Mouse (Mus musculus) forebrain, embryonic 13.5 days (tissue): ENCODE data around the gene Foxp1. TPM values are rescaled to one million over a fixed set of nuclear protein-coding genes. Genes with fewer than 3 reads are reported as not detected.
A peak's percentile ranks its signal among the peaks of the same experiment; 100 is the strongest.

Experiments used
- ATAC-seq: fragments of 200-750 bp; cut with Nextera tagmentation; 2 replicates; pipeline ENCODE4 v1.8.0; 2017
- H3K27ac ChIP-seq: fragments of 300-500 bp; sonication (generic); 2 replicates; pipeline ENCODE4 v1.5.1; 2015; ENCODE audit warnings: inconsistent platforms, mild to moderate bottlenecking, moderate library complexity
- H3K27me3 ChIP-seq: fragments of 300-500 bp; sonication (generic); 2 replicates; pipeline ENCODE4 v1.6.1; 2015; ENCODE audit warnings: mild to moderate bottlenecking, inconsistent platforms
- H3K36me3 ChIP-seq: fragments of 300-500 bp; sonication (generic); 2 replicates; pipeline ENCODE4 v1.6.1; 2015; ENCODE audit warnings: mild to moderate bottlenecking, inconsistent platforms; ENCODE audit not compliant: poor library complexity, severe bottlenecking
- H3K4me1 ChIP-seq: fragments of 300-500 bp; sonication (generic); 2 replicates; pipeline ENCODE4 v1.6.1; 2015; ENCODE audit warnings: inconsistent platforms
- H3K4me2 ChIP-seq: fragments of 300-500 bp; sonication (generic); 2 replicates; pipeline ENCODE4 v1.6.1; 2015; ENCODE audit warnings: inconsistent platforms, mild to moderate bottlenecking, moderate library complexity
- H3K4me3 ChIP-seq: fragments of 300-500 bp; sonication (generic); 2 replicates; pipeline ENCODE4 v1.5.1; 2015; ENCODE audit warnings: mild to moderate bottlenecking, inconsistent platforms
- H3K9ac ChIP-seq: fragments of 300-500 bp; sonication (generic); 2 replicates; pipeline ENCODE4 v1.6.1; 2015; ENCODE audit warnings: mild to moderate bottlenecking, inconsistent platforms
- H3K9me3 ChIP-seq: fragments of 300-500 bp; sonication (generic); replicated peaks from 2 replicates; pipeline ENCODE4 v1.6.1; 2016; ENCODE audit warnings: inconsistent platforms
- WGBS: fragments of 180-500 bp; shearing (Covaris S2); methylation state at CpG from one replicate; pipeline ENCODE4 v1.1.7; 2015; 5-methylcytosine and 5-hydroxymethylcytosine counted together
- polyA plus RNA-seq: library from polyadenylated mRNA; unstranded; fragments of >200 nt; fragmentation: Nextera tagmentation; extraction: Ambion mirVana; gene quantifications from 2 replicates; pipeline ENCODE4 v1.2.1, GENCODE M21; 2015

The Foxp1 gene
- polyA plus RNA-seq, 1 experiment from 2014 or later: 51.3 TPM

DNA sequence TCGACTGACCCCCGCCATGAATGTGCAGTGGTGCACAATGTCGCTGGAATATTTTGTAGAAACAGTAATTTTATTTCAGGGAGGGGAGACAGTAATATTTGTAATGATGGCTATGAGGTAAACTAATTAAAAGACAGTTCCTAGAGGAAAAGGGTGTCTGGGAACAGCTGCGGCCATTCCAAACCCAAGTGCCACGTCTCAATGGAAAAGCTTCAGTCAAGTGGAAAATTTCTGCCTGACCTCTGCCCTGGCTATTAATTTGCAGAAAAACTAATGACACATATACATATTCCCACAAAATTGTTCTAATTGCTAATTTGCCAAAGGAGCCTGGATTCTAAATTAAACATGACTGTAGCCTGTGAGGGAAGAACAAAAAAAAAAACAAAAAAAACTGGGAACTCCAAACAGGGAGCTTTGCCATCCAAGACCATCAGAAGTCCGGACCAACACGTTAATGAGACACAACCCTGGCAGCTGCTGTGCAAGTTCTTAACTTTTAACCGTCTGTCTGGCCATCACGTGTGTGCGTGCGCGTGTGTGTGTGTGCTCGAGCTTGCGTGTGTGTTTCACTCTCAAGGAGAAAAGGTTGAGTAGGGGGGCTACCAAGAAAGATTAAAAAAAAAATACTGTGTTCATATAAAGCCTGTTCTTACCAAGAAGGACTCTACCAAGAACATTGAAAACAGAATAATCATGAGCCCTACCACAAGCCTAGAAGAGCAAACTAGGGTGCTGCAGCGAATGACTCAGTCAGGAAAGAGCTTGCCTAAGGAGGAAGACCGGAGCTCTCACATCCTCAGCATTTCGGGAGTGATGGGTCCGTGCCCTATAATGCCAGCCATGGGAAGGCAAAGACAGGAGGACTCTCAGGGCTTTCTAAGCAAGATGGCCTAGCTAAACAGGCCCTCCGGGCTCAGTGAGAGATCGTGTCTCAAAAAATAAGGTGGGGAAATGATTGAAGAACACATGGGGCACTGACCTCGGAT lies 574.1 kb downstream of the Foxp1 start:
- Histone ChIP-seq H3K4me3 (no peak overlapping the region), H3K36me3 (peaks cover 14% of the 10 kb centered on the region; the same call in 1 of the 2 replicates), H3K4me1 (peaks cover 36% of the 10 kb centered on the region), H3K27ac (no peak overlapping the region), H3K9me3 (no peaks in the 10 kb centered on the region), H3K9ac (no peak overlapping the region), H3K27me3 (peaks cover 31% of the 10 kb centered on the region), H3K4me2 (no peak overlapping the region; the same call in 1 of the 2 replicates)
- peak; percentile 23; the same call in 1 of the 2 replicates for ATAC-seq
- 34% methylated on average over 21 of the region's 21 CpGs for WGBS

DNA sequence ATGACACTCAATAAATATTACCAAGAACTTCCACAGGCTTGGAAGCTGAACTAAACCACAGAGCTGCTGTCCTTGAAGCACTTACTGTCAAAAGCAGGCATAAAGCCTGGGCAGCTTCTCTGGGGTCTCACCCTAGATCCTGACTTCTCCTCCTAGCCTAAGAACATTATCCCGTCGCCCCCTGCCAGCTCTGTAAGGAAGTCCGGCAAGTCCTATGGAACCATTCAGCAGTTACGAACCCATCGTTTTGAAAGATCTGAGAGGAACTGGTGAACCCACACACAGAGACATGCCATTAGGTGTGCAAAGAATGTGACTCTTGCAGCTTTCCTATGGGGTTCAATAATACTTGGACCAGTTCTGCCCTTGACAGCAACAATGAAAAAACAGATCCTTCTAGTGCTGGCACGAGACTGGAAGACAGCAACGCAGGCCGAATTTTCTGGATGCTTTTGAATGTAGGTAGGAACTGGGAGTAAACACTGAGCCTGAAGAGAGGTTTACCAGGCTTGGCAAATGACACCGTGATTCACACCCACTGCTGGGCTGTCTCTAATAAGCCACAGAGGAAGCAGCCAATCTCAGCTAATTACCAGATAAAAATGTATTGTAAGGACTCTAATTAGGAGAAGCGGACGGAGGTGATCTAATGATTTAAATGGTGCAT lies 574.9 kb downstream of the Foxp1 start:
- no peak overlapping the region for H3K4me2 ChIP-seq
- H3K9me3 ChIP-seq: no peaks in the 10 kb centered on the region
- peaks cover 36% of the 10 kb centered on the region for H3K4me1 ChIP-seq
- no peak overlapping the region for H3K27ac ChIP-seq
- H3K27me3 ChIP-seq: peaks cover 31% of the 10 kb centered on the region
- peak; percentile 77 for ATAC-seq
- no peak overlapping the region for H3K4me3 ChIP-seq
- 20% methylated on average over 11 of the region's 11 CpGs for WGBS
- H3K36me3 ChIP-seq: peaks cover 11% of the 10 kb centered on the region; the same call in 1 of the 2 replicates
- no peak overlapping the region for H3K9ac ChIP-seq

DNA sequence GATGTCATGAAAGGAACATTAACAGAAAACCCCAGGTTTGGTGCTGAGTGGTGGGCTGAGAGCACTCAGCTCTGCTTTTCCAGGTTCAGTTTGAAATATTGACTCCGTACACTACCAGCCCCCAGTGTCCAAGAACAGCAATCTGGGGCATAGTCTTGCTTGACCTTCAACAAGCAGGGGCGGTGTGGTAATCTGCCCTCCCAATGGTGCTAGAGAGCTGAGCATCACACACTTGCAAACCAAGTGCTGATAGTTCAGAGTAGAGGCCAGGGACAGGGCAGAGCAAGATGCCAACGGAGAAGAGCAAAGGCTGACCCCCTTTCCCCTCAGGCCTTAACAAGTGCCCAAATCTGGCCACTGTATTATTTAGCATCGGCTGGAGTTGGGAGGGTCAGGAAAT lies 575.8 kb downstream of the Foxp1 start:
- no peak overlapping the region for H3K27ac ChIP-seq
- no peak for ATAC-seq
- H3K36me3 ChIP-seq: peaks cover 11% of the 10 kb centered on the region; the same call in 1 of the 2 replicates
- H3K9me3 ChIP-seq: no peaks in the 10 kb centered on the region
- H3K4me2 ChIP-seq: no peak overlapping the region
- no peak overlapping the region for H3K4me3 ChIP-seq
- H3K9ac ChIP-seq: no peak overlapping the region
- 93% methylated on average over 4 of the region's 4 CpGs for WGBS
- peaks cover 36% of the 10 kb centered on the region for H3K4me1 ChIP-seq
- H3K27me3 ChIP-seq: peaks cover 31% of the 10 kb centered on the region

DNA sequence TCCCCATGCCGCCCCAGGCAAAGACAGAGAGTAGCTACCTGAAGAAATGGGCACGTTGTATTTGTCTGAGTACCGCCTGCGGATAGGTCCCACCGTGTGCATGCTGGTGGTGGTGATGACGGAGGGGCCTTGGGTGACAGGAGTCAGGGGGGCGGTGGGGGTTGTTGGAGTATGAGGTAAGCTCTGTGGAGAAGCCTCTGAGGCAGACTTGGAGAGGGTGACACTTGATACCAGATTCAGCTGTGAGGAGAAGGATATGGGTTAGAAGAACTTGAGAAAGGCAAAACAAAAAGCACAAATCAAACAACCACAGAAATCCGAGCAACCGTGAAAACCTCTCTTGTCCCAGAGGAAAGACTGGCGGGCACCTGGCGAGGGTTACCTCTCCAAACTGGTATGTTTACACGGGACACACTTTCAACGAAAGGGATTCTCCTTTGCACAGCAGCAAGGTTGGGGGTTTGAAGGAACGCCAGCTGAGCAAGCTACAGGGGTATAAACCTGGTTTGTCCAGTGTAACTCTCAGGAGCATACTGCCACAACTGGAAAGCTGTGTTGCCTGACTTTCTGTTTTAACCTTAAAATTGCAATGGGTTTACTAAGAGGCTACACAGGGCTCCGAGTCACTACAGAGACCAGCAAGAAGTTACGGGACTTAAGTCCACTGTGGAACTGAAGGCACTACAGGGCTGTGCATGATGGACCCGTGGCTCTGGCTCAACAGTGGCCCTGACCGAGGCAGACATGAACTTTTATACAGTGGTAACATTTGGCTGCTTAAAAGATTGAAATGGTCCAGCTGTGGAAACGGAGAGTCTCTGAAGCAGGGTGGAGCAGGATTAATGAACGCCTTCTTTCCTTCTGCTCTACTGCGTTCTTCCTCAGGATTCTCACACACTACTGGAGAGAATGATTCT lies 576.8 kb downstream of the Foxp1 start:
- no peak for ATAC-seq
- Histone ChIP-seq H3K9me3 (no peaks in the 10 kb centered on the region), H3K4me2 (no peak overlapping the region), H3K9ac (no peak overlapping the region), H3K27me3 (peaks cover 24% of the 10 kb centered on the region), H3K27ac (no peak overlapping the region), H3K36me3 (peaks cover 20% of the 10 kb centered on the region), H3K4me1 (peaks cover 35% of the 10 kb centered on the region), H3K4me3 (no peak overlapping the region)
- 88% methylated on average over 21 of the region's 21 CpGs for WGBS

DNA sequence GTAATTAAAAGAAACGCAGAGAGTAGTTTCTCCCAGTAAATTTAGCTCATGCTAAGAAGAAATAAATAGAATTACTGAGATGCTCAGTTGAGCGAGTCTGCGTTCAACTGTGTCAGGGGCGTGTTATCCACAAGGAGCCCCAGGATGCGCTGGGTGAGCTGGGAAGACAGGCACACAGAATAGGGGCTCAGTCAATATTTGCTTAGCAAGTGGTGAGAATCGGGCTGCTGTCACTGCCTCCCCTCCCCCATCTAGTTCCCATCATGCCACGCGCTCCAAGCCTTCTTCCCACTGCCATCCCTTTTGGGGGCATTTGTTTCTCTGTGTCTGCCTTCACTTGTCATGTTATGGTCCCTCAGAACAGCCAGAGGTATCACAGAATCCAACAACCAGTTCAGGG lies 584.2 kb downstream of the Foxp1 start:
- Histone ChIP-seq H3K9ac (no peak overlapping the region), H3K27ac (no peak overlapping the region), H3K4me3 (no peak overlapping the region), H3K4me2 (no peak overlapping the region), H3K4me1 (peaks cover 8% of the 10 kb centered on the region; the same call in 1 of the 2 replicates), H3K9me3 (no peaks in the 10 kb centered on the region), H3K36me3 (peaks cover 27% of the 10 kb centered on the region), H3K27me3 (0 out of 2 replicates have a peak, but pooled peaks cover 5% of the 10 kb centered on the region)
- 92% methylated on average over 8 of the region's 8 CpGs for whole genome bisulfite sequencing
- ATAC-seq: no peak

DNA sequence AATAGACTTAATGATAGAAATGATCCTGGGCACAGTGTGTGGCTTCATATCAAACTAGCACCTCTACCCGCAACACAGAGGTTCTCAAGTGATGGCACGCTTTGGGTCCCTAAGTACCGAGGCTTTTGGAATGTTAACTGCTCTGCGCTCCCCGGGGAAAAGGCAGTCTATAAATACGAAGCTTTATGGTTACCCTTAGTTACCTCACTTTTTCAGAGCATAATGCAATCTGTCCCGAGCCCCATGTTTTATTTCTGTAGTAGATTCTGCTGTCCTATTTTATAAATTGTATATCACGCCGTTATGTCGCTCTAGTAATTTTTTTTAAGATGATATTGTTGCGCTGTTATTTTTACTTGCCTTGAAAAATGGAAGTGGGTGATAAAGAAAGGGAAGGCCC lies 585.0 kb downstream of the Foxp1 start:
- H3K27me3 ChIP-seq: 0 out of 2 replicates have a peak, but pooled peaks cover 5% of the 10 kb centered on the region
- H3K9me3 ChIP-seq: no peaks in the 10 kb centered on the region
- H3K4me1 ChIP-seq: peaks cover 12% of the 10 kb centered on the region
- peaks cover 27% of the 10 kb centered on the region for H3K36me3 ChIP-seq
- no peak for ATAC-seq
- no peak overlapping the region for H3K4me3 ChIP-seq
- H3K4me2 ChIP-seq: no peak overlapping the region
- H3K9ac ChIP-seq: no peak overlapping the region
- WGBS: 94% methylated on average over 11 of the region's 11 CpGs
- no peak overlapping the region for H3K27ac ChIP-seq

DNA sequence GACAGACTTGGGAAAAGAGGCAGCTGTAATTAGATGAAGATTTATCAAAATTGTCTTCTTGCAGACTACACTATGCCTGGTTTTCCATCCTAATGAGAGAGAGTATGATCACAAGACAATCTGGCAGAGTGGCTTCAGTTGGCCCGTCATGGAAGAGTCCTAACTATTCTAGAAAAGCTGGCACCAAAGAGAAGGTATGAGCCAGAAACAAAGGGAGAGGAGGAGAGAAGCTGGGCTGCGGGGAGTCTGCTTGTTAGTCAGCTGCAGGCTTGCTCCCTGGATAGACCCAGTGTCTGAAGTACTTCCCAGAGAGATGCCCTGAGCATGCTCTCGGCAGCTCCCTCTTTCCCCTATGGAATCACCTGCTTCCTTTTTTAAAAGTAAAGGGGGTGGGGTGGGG lies 586.1 kb downstream of the Foxp1 start:
- H3K4me3 ChIP-seq: no peak overlapping the region
- no peaks in the 10 kb centered on the region for H3K9me3 ChIP-seq
- 0 out of 2 replicates have a peak, but pooled peaks cover 5% of the 10 kb centered on the region for H3K27me3 ChIP-seq
- H3K36me3 ChIP-seq: peaks cover 25% of the 10 kb centered on the region
- no peak overlapping the region for H3K4me2 ChIP-seq
- ATAC-seq: no peak
- H3K27ac ChIP-seq: no peak overlapping the region
- WGBS: 55% methylated on average over 3 of the region's 3 CpGs
- peaks cover 16% of the 10 kb centered on the region for H3K4me1 ChIP-seq
- H3K9ac ChIP-seq: no peak overlapping the region

DNA sequence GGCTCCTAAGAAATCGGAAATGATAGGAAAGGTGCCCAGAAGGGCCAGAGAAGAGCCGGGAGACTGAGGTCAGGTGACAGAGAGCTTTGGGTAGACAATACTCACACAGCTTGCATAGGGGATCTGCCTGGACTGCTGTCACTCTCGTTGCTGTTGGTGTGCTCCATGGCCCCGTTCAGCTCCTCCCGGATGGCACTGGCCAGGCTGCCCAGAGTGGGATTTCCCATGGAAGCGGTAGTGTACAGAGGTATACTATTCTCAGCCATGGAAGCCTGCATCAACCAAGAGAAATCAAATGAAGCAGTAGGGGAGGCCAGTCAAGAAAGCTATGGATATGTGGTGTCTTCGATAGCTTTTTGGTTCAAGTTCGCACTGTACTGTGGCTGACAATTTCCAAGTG lies 587.4 kb downstream of the Foxp1 start:
- H3K27me3 ChIP-seq: 0 out of 2 replicates have a peak, but pooled peaks cover 5% of the 10 kb centered on the region
- H3K4me1 ChIP-seq: peaks cover 26% of the 10 kb centered on the region
- no peak overlapping the region for H3K4me3 ChIP-seq
- peaks cover 22% of the 10 kb centered on the region for H3K36me3 ChIP-seq
- no peak overlapping the region for H3K4me2 ChIP-seq
- H3K9ac ChIP-seq: no peak overlapping the region
- WGBS: 95% methylated on average over 8 of the region's 8 CpGs
- H3K9me3 ChIP-seq: no peaks in the 10 kb centered on the region
- no peak overlapping the region for H3K27ac ChIP-seq
- ATAC-seq: no peak

DNA sequence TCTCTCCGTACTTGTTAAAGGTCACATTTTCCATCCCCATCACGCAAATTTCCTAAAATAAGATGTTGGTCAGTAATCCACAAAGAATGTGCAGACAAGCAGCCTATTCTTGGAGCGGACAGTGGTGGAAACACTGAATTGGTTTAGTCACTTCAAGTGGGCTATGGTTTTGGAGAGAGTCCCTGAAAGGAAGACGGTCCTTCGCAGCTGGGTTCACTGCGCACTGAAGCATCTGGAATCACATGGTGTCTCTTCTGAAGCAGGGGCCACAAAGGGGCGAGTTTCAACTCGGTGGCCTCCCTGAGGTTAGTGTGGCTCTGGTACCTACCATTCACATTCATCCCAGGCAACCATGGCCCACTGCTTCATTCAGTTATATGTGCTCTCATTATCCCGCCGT lies 588.1 kb downstream of the Foxp1 start:
- Histone ChIP-seq H3K27ac (no peak overlapping the region), H3K9ac (no peak overlapping the region), H3K4me1 (peaks cover 26% of the 10 kb centered on the region), H3K27me3 (0 out of 2 replicates have a peak, but pooled peaks cover 5% of the 10 kb centered on the region), H3K9me3 (no peaks in the 10 kb centered on the region), H3K4me3 (no peak overlapping the region), H3K4me2 (no peak overlapping the region), H3K36me3 (peaks cover 29% of the 10 kb centered on the region)
- 91% methylated on average over 10 of the region's 10 CpGs for WGBS
- no peak for ATAC-seq

DNA sequence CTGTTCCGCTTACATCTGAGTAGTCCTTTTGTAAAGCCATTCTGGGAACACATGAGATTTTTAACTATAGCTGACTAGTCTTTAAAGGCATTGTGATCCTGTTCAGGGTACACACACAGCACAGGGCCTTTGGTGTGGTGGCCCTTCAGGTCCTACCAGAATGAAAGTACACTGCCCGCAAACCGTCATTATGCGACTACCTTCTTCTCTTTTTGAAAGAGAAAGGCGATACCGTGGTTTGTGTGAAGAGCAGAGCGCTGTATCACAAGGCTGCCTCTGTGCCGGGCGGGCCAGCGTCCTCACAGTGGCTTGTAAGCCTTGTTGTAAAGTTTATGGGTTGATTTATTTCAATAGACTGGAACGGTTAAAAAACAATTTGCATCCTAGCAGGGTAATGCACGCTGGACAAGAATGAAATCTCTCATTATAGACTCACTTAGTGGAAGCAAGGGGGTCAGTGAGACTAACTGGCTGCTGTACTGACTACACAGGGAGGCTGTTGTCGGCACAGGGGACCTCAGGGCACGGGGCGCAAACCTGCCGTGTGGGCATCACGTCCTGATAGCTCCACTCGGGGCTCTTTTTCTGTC lies 589.3 kb downstream of the Foxp1 start:
- 63% methylated on average over 18 of the region's 18 CpGs for WGBS
- no peak overlapping the region for H3K4me3 ChIP-seq
- 0 out of 2 replicates have a peak, but pooled peaks cover 5% of the 10 kb centered on the region for H3K27me3 ChIP-seq
- H3K9ac ChIP-seq: no peak overlapping the region
- H3K27ac ChIP-seq: no peak overlapping the region
- peaks cover 30% of the 10 kb centered on the region for H3K36me3 ChIP-seq
- peaks cover 33% of the 10 kb centered on the region for H3K4me1 ChIP-seq
- no peaks in the 10 kb centered on the region for H3K9me3 ChIP-seq
- no peak overlapping the region for H3K4me2 ChIP-seq
- ATAC-seq: no peak

DNA sequence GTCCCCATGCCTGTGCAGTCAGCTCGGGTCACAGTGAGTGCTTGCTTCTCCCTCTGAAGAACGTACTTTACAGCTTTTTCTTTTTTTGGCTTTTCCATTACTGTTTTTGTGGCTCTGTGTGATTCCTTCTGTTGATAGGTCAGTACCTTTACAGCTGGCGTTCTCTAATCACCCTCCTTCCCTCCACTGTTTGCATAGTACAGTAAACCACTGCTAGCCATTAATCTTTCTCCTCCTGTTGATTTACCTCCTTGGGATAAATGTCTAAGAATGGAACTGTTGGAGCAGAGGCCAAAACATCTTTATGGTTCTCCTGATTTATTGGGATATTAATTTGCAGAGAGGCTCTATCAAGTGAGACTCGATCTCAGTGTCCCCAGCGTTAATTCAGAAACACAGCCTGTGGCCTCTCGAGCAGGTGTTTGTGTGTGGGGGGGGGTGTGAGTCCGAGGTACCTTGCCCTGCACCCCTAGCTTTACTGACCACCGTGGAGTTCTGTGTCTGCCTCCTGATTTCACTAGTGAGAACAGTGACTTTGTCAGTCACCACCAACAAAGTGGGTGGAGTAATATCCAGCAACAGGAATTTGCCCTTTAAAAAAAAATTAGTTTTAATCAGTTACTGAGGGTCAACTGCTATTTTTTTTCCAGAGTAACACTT lies 590.5 kb downstream of the Foxp1 start:
- H3K4me2 ChIP-seq: no peak overlapping the region
- no peak overlapping the region for H3K27ac ChIP-seq
- 87% methylated on average over 8 of the region's 8 CpGs for WGBS
- H3K9me3 ChIP-seq: no peaks in the 10 kb centered on the region
- H3K9ac ChIP-seq: no peak overlapping the region
- H3K4me1 ChIP-seq: peaks cover 44% of the 10 kb centered on the region
- no peak for ATAC-seq
- H3K4me3 ChIP-seq: no peak overlapping the region
- H3K36me3 ChIP-seq: peaks cover 30% of the 10 kb centered on the region
- H3K27me3 ChIP-seq: 0 out of 2 replicates have a peak, but pooled peaks cover 5% of the 10 kb centered on the region
